Mouse (Mus musculus): ENCODE results near the gene Arpc5. TPM values are rescaled to one million over a fixed set of nuclear protein-coding genes. Genes with fewer than 3 reads are reported as not detected.
A peak's percentile ranks its signal among the peaks of the same experiment; 100 is the strongest.

Gene Arpc5
- polyA plus RNA-seq, 1 experiment from 2014 or later, result 339 TPM

DNA sequence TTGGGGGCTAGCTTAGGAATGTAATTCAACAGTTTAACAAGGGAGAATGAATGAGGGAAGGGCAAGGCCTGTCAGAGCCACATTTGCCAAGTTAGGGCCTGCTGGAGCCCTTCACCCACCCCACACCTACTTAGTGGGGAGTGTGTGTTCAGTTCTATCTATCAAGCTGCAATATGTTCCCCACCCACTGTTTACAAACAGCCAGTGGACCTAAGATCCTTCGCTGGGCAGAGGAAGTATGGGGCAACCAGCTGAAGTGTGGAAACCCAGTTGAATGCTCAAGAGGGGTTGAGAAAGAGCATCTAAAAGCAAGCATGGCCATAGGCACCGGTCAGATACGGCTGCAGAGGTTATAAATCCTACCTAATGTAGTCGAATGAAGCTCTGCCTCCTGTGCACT lies 20.6 kb downstream of the Arpc5 start:
- no peak overlapping the region for H3K9ac ChIP-seq (replicated peaks)
- no peak for ATAC-seq
- 90% methylated on average over 4 of the region's 4 CpGs for WGBS
- 0 out of 2 replicates have a peak, but pooled peaks cover 4% of the 10 kb centered on the region for H3K4me1 ChIP-seq (replicated peaks)
- no peak overlapping the region for H3K4me3 ChIP-seq (replicated peaks)
- H3K4me2 ChIP-seq (replicated peaks), result no peak overlapping the region
- H3K27ac ChIP-seq, result no peak overlapping the region
- no peaks in the 10 kb centered on the region for H3K9me3 ChIP-seq
- H3K27me3 ChIP-seq, result no peaks in the 10 kb centered on the region
- no peaks in the 10 kb centered on the region for H3K36me3 ChIP-seq

DNA sequence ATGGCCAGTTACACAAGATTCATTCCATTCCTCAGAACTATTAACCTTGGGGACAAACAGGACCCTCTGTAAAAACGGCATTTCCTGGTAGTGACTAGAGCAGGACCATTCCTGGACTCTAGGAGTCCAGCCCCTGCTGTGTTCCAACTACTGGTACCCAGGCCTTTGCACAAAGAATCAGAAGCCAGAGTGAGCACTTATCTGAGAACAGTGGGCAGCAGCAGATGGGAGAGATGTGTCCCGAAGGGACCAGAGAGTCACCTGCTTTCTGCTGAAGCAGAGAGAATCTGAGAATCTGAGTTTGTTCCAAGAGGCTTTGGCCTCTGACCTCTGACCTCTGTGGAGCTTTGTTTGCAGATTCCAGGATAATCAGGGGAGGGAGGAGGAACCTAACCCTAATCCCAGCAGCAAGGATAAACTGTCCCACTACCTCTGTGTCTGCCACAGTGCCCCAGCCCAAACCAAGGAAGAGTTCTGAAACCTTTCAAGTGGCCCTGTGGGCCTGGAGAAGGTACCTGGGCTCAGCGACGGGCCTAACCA lies 21.8 kb downstream of the Arpc5 start:
- Histone ChIP-seq H3K36me3 (no peaks in the 10 kb centered on the region), H3K4me1 (replicated peaks) (peaks cover 10% of the 10 kb centered on the region), H3K4me3 (replicated peaks) (no peak overlapping the region), H3K9ac (replicated peaks) (no peak overlapping the region), H3K9me3 (no peaks in the 10 kb centered on the region), H3K27ac (no peak overlapping the region), H3K4me2 (replicated peaks) (no peak overlapping the region), H3K27me3 (no peaks in the 10 kb centered on the region)
- ATAC-seq, result no peak
- WGBS, result 15% methylated on average over 4 of the region's 4 CpGs

DNA sequence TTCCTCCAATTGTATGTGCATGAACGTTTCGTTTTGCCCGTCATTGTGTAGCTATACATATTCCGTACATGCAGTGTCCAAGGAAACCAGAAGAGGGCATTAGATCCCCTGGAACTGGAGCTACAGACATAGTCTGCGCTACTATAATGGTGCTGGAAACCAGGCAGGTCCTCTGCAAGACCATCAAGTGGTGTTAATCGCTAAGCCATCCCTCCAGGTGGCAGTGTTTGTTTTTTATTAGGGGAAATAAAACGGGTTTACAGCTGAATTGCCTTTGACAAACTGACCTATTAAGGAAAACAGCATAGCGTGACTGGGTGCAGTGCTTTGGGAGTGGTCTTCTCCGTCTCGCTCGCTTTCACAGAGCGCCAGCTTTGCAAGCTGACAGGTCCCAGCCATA lies 23.9 kb downstream of the Arpc5 start:
- Histone ChIP-seq H3K9ac (replicated peaks) (no peak overlapping the region), H3K4me1 (replicated peaks) (peaks cover 16% of the 10 kb centered on the region), H3K4me2 (replicated peaks) (no peak overlapping the region), H3K27ac (no peak overlapping the region), H3K36me3 (no peaks in the 10 kb centered on the region), H3K9me3 (no peaks in the 10 kb centered on the region), H3K27me3 (no peaks in the 10 kb centered on the region), H3K4me3 (replicated peaks) (no peak overlapping the region)
- WGBS, result 35% methylated on average over 12 of the region's 12 CpGs
- 0 out of 2 replicates have a peak, but pooled peaks have one; percentile 27 for ATAC-seq

DNA sequence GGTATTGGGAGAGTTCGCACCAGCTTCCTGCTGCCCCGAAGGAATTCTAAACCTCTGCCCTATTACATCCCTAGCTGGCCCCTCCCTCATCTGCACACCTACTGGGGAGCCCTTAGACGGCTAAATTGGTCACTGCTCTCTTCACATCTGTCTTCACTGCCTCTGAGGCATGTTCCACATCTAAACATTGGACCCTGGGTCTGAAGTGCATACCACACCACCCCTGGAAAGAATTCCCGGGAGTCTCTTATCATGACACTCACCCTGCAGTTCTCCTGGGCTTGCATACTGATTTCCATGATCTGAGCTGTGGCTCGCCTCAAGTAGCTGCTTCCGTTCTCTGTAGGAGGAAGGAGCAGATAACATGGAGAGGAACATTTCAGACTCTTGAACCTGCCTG lies 24.5 kb downstream of the Arpc5 start:
- no peak overlapping the region for H3K27ac ChIP-seq
- H3K9ac ChIP-seq (replicated peaks), result no peak overlapping the region
- no peaks in the 10 kb centered on the region for H3K9me3 ChIP-seq
- H3K4me2 ChIP-seq (replicated peaks), result no peak overlapping the region
- WGBS, result 34% methylated on average over 6 of the region's 6 CpGs
- H3K4me1 ChIP-seq (replicated peaks), result peaks cover 16% of the 10 kb centered on the region
- 0 out of 2 replicates have a peak, but pooled peaks have one; percentile 14 for ATAC-seq
- H3K27me3 ChIP-seq, result no peaks in the 10 kb centered on the region
- no peaks in the 10 kb centered on the region for H3K36me3 ChIP-seq
- H3K4me3 ChIP-seq (replicated peaks), result no peak overlapping the region

DNA sequence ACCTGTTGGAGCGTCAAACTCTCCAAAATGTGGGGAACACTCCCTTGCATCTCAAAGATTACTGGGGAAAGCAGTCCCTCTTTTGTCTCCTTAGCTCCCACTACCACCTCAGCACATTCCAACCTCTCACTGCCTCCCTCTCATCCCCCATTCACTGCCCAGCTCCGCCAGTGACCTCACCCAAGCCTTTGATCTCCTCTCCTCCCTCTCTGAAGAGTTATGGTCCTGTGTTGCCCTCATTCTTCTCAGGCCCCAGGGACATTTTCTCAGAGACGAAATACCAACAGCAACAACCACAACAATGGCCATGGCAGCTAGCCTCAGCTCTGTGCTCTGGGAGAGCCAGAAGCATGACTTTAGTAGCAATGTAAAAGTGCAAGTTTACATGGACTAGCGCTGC lies 24.9 kb downstream of the Arpc5 start:
- Histone ChIP-seq H3K4me3 (replicated peaks) (no peak overlapping the region), H3K4me1 (replicated peaks) (peaks cover 16% of the 10 kb centered on the region), H3K9me3 (no peaks in the 10 kb centered on the region), H3K36me3 (no peaks in the 10 kb centered on the region), H3K4me2 (replicated peaks) (no peak overlapping the region), H3K27me3 (no peaks in the 10 kb centered on the region), H3K27ac (no peak overlapping the region), H3K9ac (replicated peaks) (no peak overlapping the region)
- 29% methylated on average over 4 of the region's 4 CpGs for WGBS
- ATAC-seq, result no peak

DNA sequence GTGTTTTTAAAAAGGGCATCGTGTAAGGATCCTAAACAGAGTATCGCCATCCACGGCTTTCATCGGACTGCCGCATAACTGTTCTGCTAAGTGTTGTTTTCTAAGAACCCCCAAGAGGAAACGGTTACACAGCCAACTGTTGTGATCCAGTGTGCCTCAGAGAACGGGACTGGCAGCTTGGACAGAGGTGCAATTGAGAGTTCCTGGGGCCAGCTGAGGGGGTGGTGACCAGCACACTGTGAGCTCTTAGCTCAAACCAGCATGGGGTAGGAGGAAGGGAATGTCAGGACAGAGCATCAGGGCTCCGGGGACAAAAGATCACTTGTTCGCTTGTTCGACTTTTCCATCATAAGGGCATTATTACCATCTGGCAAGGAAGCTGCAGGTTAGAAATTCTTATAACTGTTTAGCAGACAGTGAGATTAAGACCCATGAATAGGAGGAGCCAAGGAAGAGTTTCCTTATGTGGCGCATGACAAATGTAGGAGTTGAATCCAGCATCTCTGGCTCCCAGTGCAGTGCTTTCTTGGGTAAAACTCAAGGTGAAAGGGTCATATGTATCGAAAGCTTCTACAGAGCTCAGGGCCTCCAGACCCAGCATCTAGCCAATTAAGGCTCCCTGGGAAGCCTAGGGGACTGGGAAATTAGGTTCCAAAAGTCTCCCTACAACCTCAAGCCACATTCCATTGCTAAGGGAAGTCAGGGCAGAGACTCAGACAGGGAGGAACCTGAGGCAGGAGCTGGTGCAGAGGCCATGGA lies 26.6 kb downstream of the Arpc5 start:
- Histone ChIP-seq H3K27ac (no peak overlapping the region), H3K9ac (replicated peaks) (no peak overlapping the region), H3K36me3 (no peaks in the 10 kb centered on the region), H3K27me3 (no peaks in the 10 kb centered on the region), H3K9me3 (no peaks in the 10 kb centered on the region), H3K4me2 (replicated peaks) (no peak overlapping the region), H3K4me3 (replicated peaks) (no peak overlapping the region), H3K4me1 (replicated peaks) (peaks cover 16% of the 10 kb centered on the region)
- WGBS, result 27% methylated on average over 12 of the region's 12 CpGs
- 0 out of 2 replicates have a peak, but pooled peaks have one; percentile 47 for ATAC-seq

DNA sequence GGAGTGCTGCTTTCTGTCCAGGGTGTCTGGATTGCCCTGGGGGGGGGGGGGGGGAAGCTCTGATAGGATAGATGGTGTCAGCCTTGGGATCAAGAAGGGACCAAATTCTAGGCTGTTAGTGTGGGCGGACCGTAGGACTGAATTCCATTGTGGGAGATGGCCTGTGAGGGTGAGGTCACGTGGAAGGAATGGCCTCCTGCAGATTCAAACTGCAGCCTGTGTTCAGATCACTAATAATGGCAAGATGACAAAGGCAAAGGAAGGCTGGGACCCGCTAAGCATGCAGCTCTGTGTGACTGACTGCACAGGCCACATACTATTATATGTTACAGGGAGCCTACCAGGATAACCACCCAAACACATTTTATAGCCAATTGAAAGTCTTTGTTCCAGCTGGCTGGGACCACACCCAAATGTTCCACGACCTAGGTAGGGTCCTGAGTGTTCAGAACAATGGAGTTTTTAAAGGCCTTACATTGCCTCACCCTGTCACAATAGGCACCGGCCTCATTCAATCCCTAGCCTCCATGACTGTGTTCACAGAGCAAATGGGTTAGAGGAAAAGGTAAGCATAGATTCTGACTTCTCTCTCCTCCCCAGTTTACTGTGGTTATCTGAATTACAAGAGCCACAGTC lies 27.3 kb downstream of the Arpc5 start:
- Histone ChIP-seq H3K9me3 (no peaks in the 10 kb centered on the region), H3K4me1 (replicated peaks) (peaks cover 16% of the 10 kb centered on the region), H3K9ac (replicated peaks) (no peak overlapping the region), H3K27me3 (no peaks in the 10 kb centered on the region), H3K4me3 (replicated peaks) (no peak overlapping the region), H3K4me2 (replicated peaks) (no peak overlapping the region), H3K27ac (0 out of 2 replicates have a peak overlapping the region, but pooled peaks have one; percentile 5), H3K36me3 (no peaks in the 10 kb centered on the region)
- 25% methylated on average over 6 of the region's 6 CpGs for WGBS
- ATAC-seq, result no peak

DNA sequence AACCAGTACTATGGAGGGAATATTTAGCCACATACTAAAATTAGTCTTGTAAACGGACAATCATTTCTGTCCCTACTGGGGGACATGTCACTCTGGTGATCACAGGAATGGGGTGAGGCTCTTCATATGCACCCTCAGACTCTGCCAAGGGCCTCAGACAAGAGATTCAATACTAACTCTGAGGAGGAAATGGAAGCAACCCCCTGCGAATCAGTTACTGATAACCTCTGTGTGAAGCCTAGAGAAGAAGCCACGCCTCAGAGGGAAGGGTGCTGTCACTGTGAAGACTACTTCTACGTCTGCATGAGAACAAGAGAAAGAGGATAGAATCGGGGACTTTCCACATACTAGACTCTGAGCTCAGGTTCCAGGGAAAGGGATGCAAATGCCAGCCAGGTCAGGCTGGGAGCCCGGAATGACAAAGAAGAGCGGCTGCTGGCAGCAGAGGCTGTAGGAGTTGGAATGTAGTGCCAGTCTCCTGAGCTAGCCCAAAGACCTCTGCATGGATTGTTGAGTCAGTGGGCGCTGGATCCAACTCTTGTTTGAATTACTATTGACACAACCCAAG lies 29.4 kb downstream of the Arpc5 start:
- no peak overlapping the region for H3K9ac ChIP-seq (replicated peaks)

DNA sequence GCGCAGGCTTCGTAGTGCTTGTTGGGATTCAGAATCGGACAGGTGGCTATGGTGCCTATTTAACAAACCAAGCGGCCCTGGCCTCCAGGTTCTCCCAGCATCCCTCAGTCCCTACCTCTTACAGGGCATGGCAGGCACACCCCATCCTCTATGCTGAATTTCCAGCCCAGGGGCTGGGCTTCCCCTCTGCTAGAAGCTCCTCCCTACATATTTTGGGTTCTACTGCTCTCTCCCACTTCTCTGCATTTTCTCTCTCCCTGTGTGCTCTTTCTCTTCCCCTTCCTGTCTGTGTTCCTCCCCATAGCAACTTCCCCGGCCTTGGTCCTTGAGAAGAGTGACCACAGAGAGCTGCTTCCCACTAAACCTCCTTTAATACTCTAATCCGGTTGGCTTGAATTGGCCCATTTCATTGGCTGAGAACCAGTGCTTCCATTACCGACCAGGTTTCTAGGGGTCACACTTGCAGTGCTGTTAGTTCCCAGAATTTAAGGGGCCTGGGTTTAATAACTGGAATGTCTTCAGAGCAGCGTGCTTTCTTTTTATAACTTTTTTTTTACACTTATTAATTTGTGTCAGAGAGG lies 30.4 kb downstream of the Arpc5 start:
- H3K27me3 ChIP-seq, result no peaks in the 10 kb centered on the region
- no peak overlapping the region for H3K9ac ChIP-seq (replicated peaks)
- H3K4me3 ChIP-seq (replicated peaks), result no peak overlapping the region
- H3K4me2 ChIP-seq (replicated peaks), result no peak overlapping the region
- H3K9me3 ChIP-seq, result no peaks in the 10 kb centered on the region
- peaks cover 20% of the 10 kb centered on the region for H3K4me1 ChIP-seq (replicated peaks)
- no peaks in the 10 kb centered on the region for H3K36me3 ChIP-seq
- no peak for ATAC-seq
- no peak overlapping the region for H3K27ac ChIP-seq
- WGBS, result 84% methylated on average over 8 of the region's 8 CpGs

More for the DNA sequence above, 29.4 kb downstream of the Arpc5 start:
- Histone ChIP-seq H3K36me3 (no peaks in the 10 kb centered on the region), H3K27ac (no peak overlapping the region), H3K27me3 (no peaks in the 10 kb centered on the region), H3K4me2 (replicated peaks) (no peak overlapping the region), H3K4me3 (replicated peaks) (no peak overlapping the region), H3K9me3 (no peaks in the 10 kb centered on the region), H3K4me1 (replicated peaks) (peaks cover 24% of the 10 kb centered on the region)
- 71% methylated on average over 8 of the region's 8 CpGs for WGBS
- no peak for ATAC-seq

DNA sequence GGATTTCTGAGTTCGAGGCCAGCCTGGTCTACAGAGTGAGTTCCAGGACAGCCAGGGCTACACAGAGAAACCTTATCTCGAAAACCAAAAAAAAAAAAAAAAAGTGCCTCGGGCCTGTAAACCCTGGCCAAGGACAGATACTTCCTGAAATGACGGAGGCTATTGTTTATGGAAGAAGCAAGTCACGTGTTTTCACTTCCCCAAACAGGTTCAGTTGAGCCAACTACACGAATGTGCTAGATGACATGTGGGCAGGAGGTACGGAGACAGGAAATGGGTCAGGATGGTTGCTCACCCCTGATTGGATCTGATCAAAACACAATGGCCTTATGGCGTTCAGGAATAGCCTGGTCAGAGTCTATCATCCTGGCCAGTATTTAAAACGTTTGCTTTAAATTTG lies 31.8 kb downstream of the Arpc5 start:
- Histone ChIP-seq H3K27ac (no peak overlapping the region), H3K27me3 (no peaks in the 10 kb centered on the region), H3K4me2 (replicated peaks) (no peak overlapping the region), H3K4me1 (replicated peaks) (peaks cover 15% of the 10 kb centered on the region), H3K9ac (replicated peaks) (no peak overlapping the region), H3K4me3 (replicated peaks) (no peak overlapping the region), H3K9me3 (no peaks in the 10 kb centered on the region), H3K36me3 (no peaks in the 10 kb centered on the region)
- WGBS, result 86% methylated on average over 9 of the region's 9 CpGs
- no peak for ATAC-seq

DNA sequence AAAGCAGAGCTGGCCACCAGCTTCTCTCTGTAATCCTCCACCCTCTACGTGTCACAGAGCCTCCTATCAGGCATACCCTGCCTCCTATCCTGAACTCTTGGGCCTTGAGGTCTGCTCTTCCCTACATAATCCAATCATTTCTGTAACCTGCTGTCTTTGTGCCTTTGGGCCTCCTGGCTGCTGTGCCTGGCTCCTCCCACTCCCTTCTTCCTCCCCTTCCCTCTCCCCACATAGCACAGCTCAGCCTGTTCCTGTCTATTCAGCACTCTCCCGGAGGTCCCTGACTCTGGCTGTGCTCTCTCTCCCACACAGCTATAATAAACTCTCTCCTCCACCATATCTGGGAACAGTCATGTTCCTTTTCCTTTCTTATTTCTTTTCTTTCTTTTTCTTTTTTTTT lies 33.6 kb downstream of the Arpc5 start, which contains the start of gene Ncf2:
Ncf2 (plus strand) TSS at position 298 of the 400 bp plus-strand sequence.
- peaks cover 8% of the 10 kb centered on the region for H3K4me1 ChIP-seq (replicated peaks)
- no peaks in the 10 kb centered on the region for H3K36me3 ChIP-seq
- H3K27ac ChIP-seq, result no peak within 1 kb of the TSS
- 5% methylated on average over 2 of the region's 2 CpGs for WGBS
- no peak within 1 kb of the TSS for H3K4me3 ChIP-seq (replicated peaks)
- no peak within 1 kb of the TSS for H3K9ac ChIP-seq (replicated peaks)
- H3K27me3 ChIP-seq, result no peaks in the 10 kb centered on the region
- ATAC-seq, result peak; percentile 82; the same call in 1 of the 2 replicates
- H3K9me3 ChIP-seq, result no peaks in the 10 kb centered on the region
- no peak within 1 kb of the TSS for H3K4me2 ChIP-seq (replicated peaks)
